Mouse (Mus musculus) hindbrain, embryonic 11.5 days (tissue): ENCODE data around the gene Tmem214. TPM values are rescaled to one million over a fixed set of nuclear protein-coding genes. Genes with fewer than 3 reads are reported as not detected.

Experiments used
- ATAC-seq: fragments of 200-750 bp; cut with Nextera tagmentation; 2 replicates; pipeline ENCODE4 v1.8.0; 2017; ENCODE audit warnings: mild to moderate bottlenecking, moderate TSS enrichment, moderate library complexity; ENCODE audit not compliant: low FRiP score
- DNase-seq: peaks from one replicate; pipeline ENCODE4 v3.0.0-alpha.2; 2015; ENCODE audit warnings: low spot score
- H3K27ac ChIP-seq: fragments of 300-500 bp; sonication (generic); 2 replicates; pipeline ENCODE4 v1.5.1; 2014; ENCODE audit warnings: mild to moderate bottlenecking, low read depth, low read length
- H3K27me3 ChIP-seq: fragments of 300-500 bp; sonication (generic); 2 replicates; pipeline ENCODE4 v1.6.1; 2014; ENCODE audit warnings: mild to moderate bottlenecking, low read length, moderate library complexity, mixed read lengths; ENCODE audit not compliant: control insufficient read depth, insufficient read depth
- H3K36me3 ChIP-seq: fragments of 300-500 bp; sonication (generic); 2 replicates; pipeline ENCODE4 v1.6.1; 2014; ENCODE audit warnings: mild to moderate bottlenecking, low read length, moderate library complexity, mixed read lengths; ENCODE audit not compliant: control insufficient read depth, insufficient read depth
- H3K4me1 ChIP-seq: fragments of 300-500 bp; sonication (generic); replicated peaks from 2 replicates; pipeline ENCODE4 v1.6.1; 2014; ENCODE audit warnings: low read length, mixed read lengths; ENCODE audit not compliant: control insufficient read depth, insufficient read depth
- H3K4me2 ChIP-seq: fragments of 300-500 bp; sonication (generic); replicated peaks from 2 replicates; pipeline ENCODE4 v1.6.1; 2014; ENCODE audit warnings: mild to moderate bottlenecking, low read depth, low read length
- H3K4me3 ChIP-seq: fragments of 300-500 bp; sonication (generic); 2 replicates; pipeline ENCODE4 v1.5.1; 2014; ENCODE audit warnings: low read depth, low read length
- H3K9ac ChIP-seq: fragments of 300-500 bp; sonication (generic); 2 replicates; pipeline ENCODE4 v1.6.1; 2014; ENCODE audit warnings: low read depth, low read length
- H3K9me3 ChIP-seq: fragments of 300-500 bp; sonication (generic); 2 replicates; pipeline ENCODE4 v1.6.1; 2016; ENCODE audit warnings: low read length; ENCODE audit not compliant: control insufficient read depth
- WGBS: fragments of 180-500 bp; shearing (Covaris S2); extraction: QIAGEN DNeasy Blood & Tissue Kit; methylation state at CpG from one replicate; pipeline ENCODE4 v1.1.7; 2014; 5-methylcytosine and 5-hydroxymethylcytosine counted together
- polyA plus RNA-seq: library from polyadenylated mRNA; unstranded; fragments of >200 nt; fragmentation: Nextera tagmentation; extraction: Ambion mirVana; gene quantifications from 2 replicates; pipeline ENCODE4 v1.2.1, GENCODE M21; 2014

The Tmem214 gene
- polyA plus RNA-seq, 1 experiment from 2014 or later = 37.1 TPM

GRCm38 (mm10) chr5:30915456-30915855 lies 47.6 kb downstream of the Tmem214 start:
- H3K4me2 ChIP-seq = peak overlapping the region; percentile 24
- no peak for DNase-seq
- H3K9me3 ChIP-seq = no peaks in the 10 kb centered on the region
- no peaks in the 10 kb centered on the region for H3K36me3 ChIP-seq
- no peak overlapping the region for H3K9ac ChIP-seq
- peaks cover 2% of the 10 kb centered on the region; the same call in 1 of the 2 replicates for H3K4me1 ChIP-seq
- 69% methylated on average over 9 of the region's 9 CpGs for WGBS
- no peaks in the 10 kb centered on the region for H3K27me3 ChIP-seq
- H3K4me3 ChIP-seq = peak overlapping the region; percentile 0; the same call in 1 of the 2 replicates
- H3K27ac ChIP-seq = 0 out of 2 replicates have a peak overlapping the region, but pooled peaks have one; percentile 4
- ATAC-seq = peak; percentile 25

- no peaks in the 10 kb centered on the region for H3K36me3 ChIP-seq
- peaks cover 2% of the 10 kb centered on the region; the same call in 1 of the 2 replicates for H3K4me1 ChIP-seq
- H3K27ac ChIP-seq = no peak overlapping the region
- no peaks in the 10 kb centered on the region for H3K27me3 ChIP-seq
- 11% methylated on average over 7 of the region's 7 CpGs for WGBS
- no peaks in the 10 kb centered on the region for H3K9me3 ChIP-seq
- peak; percentile 90 for DNase-seq
- peak overlapping the region; percentile 0; the same call in 1 of the 2 replicates for H3K4me3 ChIP-seq
- peak; percentile 87 for ATAC-seq
- H3K9ac ChIP-seq = no peak overlapping the region
- H3K4me2 ChIP-seq = peak overlapping the region; percentile 11; the same call in 1 of the 2 replicates
Observed at GRCm38 (mm10) chr5:30915974-30916433, 48.2 kb downstream of the Tmem214 start.

DNA sequence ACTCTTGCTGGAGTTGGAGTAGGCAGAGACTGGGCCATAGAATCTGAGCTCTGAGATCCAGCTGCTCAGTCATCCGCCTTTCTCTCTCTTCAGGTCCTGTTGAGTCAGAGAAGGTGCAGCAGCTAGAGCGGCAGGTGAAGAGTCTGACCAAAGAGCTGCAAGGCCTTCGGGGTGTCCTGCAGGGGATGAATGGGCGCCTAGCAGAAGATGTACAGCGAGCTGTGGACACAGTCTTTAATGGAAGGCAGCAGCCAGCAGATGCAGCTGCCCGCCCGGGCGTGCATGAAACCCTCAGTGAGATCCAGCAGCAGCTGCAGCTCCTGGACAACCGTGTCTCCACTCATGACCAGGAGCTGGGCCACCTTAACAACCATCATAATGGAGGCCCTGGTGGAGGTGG lies 49.0 kb downstream of the Tmem214 start:
- Histone ChIP-seq H3K27me3 (no peaks in the 10 kb centered on the region), H3K4me2 (no peak overlapping the region), H3K27ac (no peak overlapping the region), H3K4me3 (no peak overlapping the region), H3K4me1 (peaks cover 3% of the 10 kb centered on the region), H3K36me3 (no peaks in the 10 kb centered on the region), H3K9me3 (no peaks in the 10 kb centered on the region), H3K9ac (no peak overlapping the region)
- no peak for DNase-seq
- 96% methylated on average over 9 of the region's 9 CpGs for WGBS
- ATAC-seq = no peak

DNA sequence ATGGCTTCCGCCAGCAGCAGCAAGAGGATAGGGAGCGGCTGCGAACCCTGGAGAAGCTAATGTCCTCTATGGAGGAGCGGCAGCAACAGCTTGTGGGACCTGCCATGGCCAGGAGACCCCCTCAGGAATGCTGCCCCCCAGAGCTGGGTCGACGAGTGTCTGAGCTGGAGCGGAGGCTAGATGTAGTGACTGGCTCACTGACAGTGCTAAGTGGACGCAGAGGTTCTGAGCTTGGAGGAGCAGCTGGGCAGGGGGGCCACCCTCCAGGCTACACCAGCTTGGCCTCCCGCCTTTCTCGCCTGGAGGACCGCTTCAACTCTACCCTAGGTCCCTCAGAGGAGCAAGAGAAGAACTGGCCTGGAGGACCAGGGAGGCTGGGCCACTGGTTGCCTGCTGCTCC lies 49.5 kb downstream of the Tmem214 start:
- 90% methylated on average over 11 of the region's 11 CpGs for WGBS
- no peak overlapping the region for H3K4me3 ChIP-seq
- H3K27ac ChIP-seq = no peak overlapping the region
- no peak for ATAC-seq
- H3K4me2 ChIP-seq = no peak overlapping the region
- H3K9ac ChIP-seq = no peak overlapping the region
- DNase-seq = no peak
- H3K9me3 ChIP-seq = no peaks in the 10 kb centered on the region
- no peaks in the 10 kb centered on the region for H3K36me3 ChIP-seq
- H3K27me3 ChIP-seq = no peaks in the 10 kb centered on the region
- peaks cover 7% of the 10 kb centered on the region for H3K4me1 ChIP-seq

GRCm38 (mm10) chr5:30917891-30918670 lies 50.3 kb downstream of the Tmem214 start:
- H3K9ac ChIP-seq = no peak overlapping the region
- peaks cover 5% of the 10 kb centered on the region for H3K4me1 ChIP-seq
- ATAC-seq (no peak), DNase-seq (no peak)
- no peaks in the 10 kb centered on the region for H3K36me3 ChIP-seq
- no peaks in the 10 kb centered on the region for H3K9me3 ChIP-seq
- H3K4me3 ChIP-seq = no peak overlapping the region
- no peaks in the 10 kb centered on the region for H3K27me3 ChIP-seq
- H3K4me2 ChIP-seq = no peak overlapping the region
- no peak overlapping the region for H3K27ac ChIP-seq
- 86% methylated on average over 31 of the region's 31 CpGs for WGBS

GRCm38 (mm10) chr5:30918691-30919090 lies 50.9 kb downstream of the Tmem214 start:
- peaks cover 5% of the 10 kb centered on the region for H3K4me1 ChIP-seq
- H3K27ac ChIP-seq = no peak overlapping the region
- DNase-seq (no peak), ATAC-seq (no peak)
- WGBS = 88% methylated on average over 8 of the region's 8 CpGs
- no peaks in the 10 kb centered on the region for H3K9me3 ChIP-seq
- H3K4me3 ChIP-seq = no peak overlapping the region
- no peak overlapping the region for H3K9ac ChIP-seq
- H3K27me3 ChIP-seq = no peaks in the 10 kb centered on the region
- H3K4me2 ChIP-seq = no peak overlapping the region
- no peaks in the 10 kb centered on the region for H3K36me3 ChIP-seq

DNA sequence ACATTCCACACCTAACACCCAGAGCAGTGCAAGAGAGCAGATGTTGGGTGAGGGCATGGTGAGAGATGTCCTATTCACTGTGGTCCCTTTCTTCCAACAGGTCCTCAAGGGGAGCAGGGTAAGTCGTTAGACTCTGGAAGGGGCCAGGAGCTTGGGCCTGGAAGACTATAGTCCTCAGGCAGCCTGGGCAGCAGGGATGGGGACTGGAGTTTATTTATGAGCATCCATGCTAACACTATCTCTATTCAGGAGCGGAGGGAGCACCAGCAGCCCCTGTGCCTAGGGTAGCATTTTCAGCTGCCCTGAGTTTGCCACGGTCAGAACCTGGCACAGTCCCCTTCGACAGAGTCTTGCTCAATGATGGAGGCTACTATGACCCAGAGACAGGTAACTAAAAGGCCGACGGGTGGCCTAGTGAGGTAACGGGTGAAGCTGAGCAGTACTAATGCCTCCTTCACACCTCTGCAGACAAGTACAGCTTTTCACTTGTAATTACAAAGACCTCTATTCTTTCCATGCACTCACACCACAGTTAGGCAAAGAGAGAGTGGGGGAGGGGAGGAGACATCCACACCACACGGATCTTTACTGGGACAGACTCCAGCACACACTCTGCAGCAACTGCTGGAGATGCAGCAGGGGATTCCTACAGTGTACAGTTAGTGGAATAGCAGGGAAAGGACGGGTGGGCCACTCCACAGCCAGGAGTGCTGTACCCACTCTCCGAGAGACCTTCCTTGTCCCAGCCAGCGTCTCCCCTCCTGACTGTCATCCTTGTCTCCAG lies 52.2 kb downstream of the Tmem214 start:
- H3K9me3 ChIP-seq = no peaks in the 10 kb centered on the region
- H3K27ac ChIP-seq = no peak overlapping the region
- no peak overlapping the region for H3K4me2 ChIP-seq
- H3K36me3 ChIP-seq = no peaks in the 10 kb centered on the region
- no peaks in the 10 kb centered on the region for H3K27me3 ChIP-seq
- 76% methylated on average over 11 of the region's 11 CpGs for WGBS
- no peak for ATAC-seq
- DNase-seq = no peak
- peaks cover 5% of the 10 kb centered on the region for H3K4me1 ChIP-seq
- H3K4me3 ChIP-seq = no peak overlapping the region
- no peak overlapping the region for H3K9ac ChIP-seq

- peaks cover 5% of the 10 kb centered on the region for H3K4me1 ChIP-seq
- ATAC-seq = peak; percentile 20; the same call in 1 of the 2 replicates
- no peak overlapping the region for H3K4me3 ChIP-seq
- no peaks in the 10 kb centered on the region for H3K9me3 ChIP-seq
- H3K27me3 ChIP-seq = no peaks in the 10 kb centered on the region
- no peak overlapping the region for H3K9ac ChIP-seq
- no peaks in the 10 kb centered on the region for H3K36me3 ChIP-seq
- H3K4me2 ChIP-seq = no peak overlapping the region
- no peak overlapping the region for H3K27ac ChIP-seq
- WGBS = 61% methylated on average over 19 of the region's 19 CpGs
- DNase-seq = no peak
Observed at GRCm38 (mm10) chr5:30920621-30921020, 52.8 kb downstream of the Tmem214 start.
